Mouse (Mus musculus): ENCODE data around the gene Dennd1b. TPM values are rescaled to one million over a fixed set of nuclear protein-coding genes. Genes with fewer than 3 reads are reported as not detected.

Gene Dennd1b
- polyA plus RNA-seq, 1 experiment, result 25.8 TPM

GRCm38 (mm10) chr1:139067210-139067609 is 104.0 kb downstream of the Dennd1b start:
- Histone ChIP-seq H3K27me3 (ENCODE audit: control insufficient read depth, insufficient read depth, low read length, poor library complexity, severe bottlenecking) (no peaks in the 10 kb centered on the region), H3K9ac (ENCODE audit: low read depth, poor library complexity, severe bottlenecking) (no peak overlapping the region), H3K36me3 (ENCODE audit: control insufficient read depth, insufficient read depth, low read length, poor library complexity, severe bottlenecking) (no peaks in the 10 kb centered on the region; the same call in 1 of the 2 replicates), H3K9me3 (replicated peaks; ENCODE audit: control insufficient read depth, insufficient read depth, low read length, poor library complexity, severe bottlenecking) (no peaks in the 10 kb centered on the region), H3K27ac (ENCODE audit: insufficient read depth, low read length) (no peak overlapping the region), H3K4me3 (ENCODE audit: low read depth, low read length) (no peak overlapping the region), H3K4me1 (ENCODE audit: control insufficient read depth, insufficient read depth, low read length) (no peaks in the 10 kb centered on the region)
- TF ChIP-seq POLR2A (IDR thresholded peaks at IDR 0.05; ENCODE audit: insufficient read depth, low read length) (no peak), EP300 (IDR thresholded peaks at IDR 0.05; ENCODE audit: insufficient read depth, low read depth, low read length) (no peak), CTCF (IDR thresholded peaks at IDR 0.05; ENCODE audit: low read depth, low read length) (no peak)

- TF ChIP-seq CTCF (IDR thresholded peaks at IDR 0.05; ENCODE audit: low read depth, low read length), result no peak
- no peak for TF ChIP-seq POLR2A (IDR thresholded peaks at IDR 0.05; ENCODE audit: insufficient read depth, low read length)
- TF ChIP-seq EP300 (IDR thresholded peaks at IDR 0.05; ENCODE audit: insufficient read depth, low read depth, low read length), result no peak
- H3K9me3 ChIP-seq (replicated peaks; ENCODE audit: control insufficient read depth, insufficient read depth, low read length, poor library complexity, severe bottlenecking), result no peaks in the 10 kb centered on the region
- no peaks in the 10 kb centered on the region for H3K4me1 ChIP-seq (ENCODE audit: control insufficient read depth, insufficient read depth, low read length)
- H3K4me3 ChIP-seq (ENCODE audit: low read depth, low read length), result no peak overlapping the region
- H3K36me3 ChIP-seq (ENCODE audit: control insufficient read depth, insufficient read depth, low read length, poor library complexity, severe bottlenecking), result no peaks in the 10 kb centered on the region
- no peak overlapping the region for H3K9ac ChIP-seq (ENCODE audit: low read depth, poor library complexity, severe bottlenecking)
- H3K27ac ChIP-seq (ENCODE audit: insufficient read depth, low read length), result no peak overlapping the region
- H3K27me3 ChIP-seq (ENCODE audit: control insufficient read depth, insufficient read depth, low read length, poor library complexity, severe bottlenecking), result no peaks in the 10 kb centered on the region
Observed at GRCm38 (mm10) chr1:139071015-139071414, 107.8 kb downstream of the Dennd1b start.

GRCm38 (mm10) chr1:139075671-139076070 is 112.4 kb downstream of the Dennd1b start:
- TF ChIP-seq EP300 (IDR thresholded peaks at IDR 0.05; ENCODE audit: insufficient read depth, low read depth, low read length) (no peak), CTCF (IDR thresholded peaks at IDR 0.05; ENCODE audit: low read depth, low read length) (no peak), POLR2A (IDR thresholded peaks at IDR 0.05; ENCODE audit: insufficient read depth, low read length) (no peak)
- H3K27ac ChIP-seq (ENCODE audit: insufficient read depth, low read length), result no peak overlapping the region
- no peaks in the 10 kb centered on the region for H3K9me3 ChIP-seq (replicated peaks; ENCODE audit: control insufficient read depth, insufficient read depth, low read length, poor library complexity, severe bottlenecking)
- H3K36me3 ChIP-seq (ENCODE audit: control insufficient read depth, insufficient read depth, low read length, poor library complexity, severe bottlenecking), result no peaks in the 10 kb centered on the region
- no peak overlapping the region for H3K9ac ChIP-seq (ENCODE audit: low read depth, poor library complexity, severe bottlenecking)
- no peak overlapping the region for H3K4me3 ChIP-seq (ENCODE audit: low read depth, low read length)
- H3K4me1 ChIP-seq (ENCODE audit: control insufficient read depth, insufficient read depth, low read length), result no peaks in the 10 kb centered on the region
- H3K27me3 ChIP-seq (ENCODE audit: control insufficient read depth, insufficient read depth, low read length, poor library complexity, severe bottlenecking), result no peaks in the 10 kb centered on the region

GRCm38 (mm10) chr1:139077989-139078388 is 114.8 kb downstream of the Dennd1b start:
- Histone ChIP-seq H3K27ac (ENCODE audit: insufficient read depth, low read length) (no peak overlapping the region), H3K4me1 (ENCODE audit: control insufficient read depth, insufficient read depth, low read length) (no peaks in the 10 kb centered on the region), H3K27me3 (ENCODE audit: control insufficient read depth, insufficient read depth, low read length, poor library complexity, severe bottlenecking) (no peaks in the 10 kb centered on the region), H3K9me3 (replicated peaks; ENCODE audit: control insufficient read depth, insufficient read depth, low read length, poor library complexity, severe bottlenecking) (no peaks in the 10 kb centered on the region), H3K4me3 (ENCODE audit: low read depth, low read length) (no peak overlapping the region), H3K9ac (ENCODE audit: low read depth, poor library complexity, severe bottlenecking) (no peak overlapping the region), H3K36me3 (ENCODE audit: control insufficient read depth, insufficient read depth, low read length, poor library complexity, severe bottlenecking) (no peaks in the 10 kb centered on the region)
- no peak for TF ChIP-seq POLR2A (IDR thresholded peaks at IDR 0.05; ENCODE audit: insufficient read depth, low read length)
- TF ChIP-seq EP300 (IDR thresholded peaks at IDR 0.05; ENCODE audit: insufficient read depth, low read depth, low read length), result no peak
- TF ChIP-seq CTCF (IDR thresholded peaks at IDR 0.05; ENCODE audit: low read depth, low read length), result no peak

GRCm38 (mm10) chr1:139079000-139079399 is 115.8 kb downstream of the Dennd1b start:
- no peak for TF ChIP-seq CTCF (IDR thresholded peaks at IDR 0.05; ENCODE audit: low read depth, low read length)
- no peak for TF ChIP-seq POLR2A (IDR thresholded peaks at IDR 0.05; ENCODE audit: insufficient read depth, low read length)
- TF ChIP-seq EP300 (IDR thresholded peaks at IDR 0.05; ENCODE audit: insufficient read depth, low read depth, low read length), result no peak
- Histone ChIP-seq H3K4me1 (ENCODE audit: control insufficient read depth, insufficient read depth, low read length) (no peaks in the 10 kb centered on the region), H3K36me3 (ENCODE audit: control insufficient read depth, insufficient read depth, low read length, poor library complexity, severe bottlenecking) (no peaks in the 10 kb centered on the region)

GRCm38 (mm10) chr1:139079523-139079922 is 116.3 kb downstream of the Dennd1b start:
- Histone ChIP-seq H3K9ac (ENCODE audit: low read depth, poor library complexity, severe bottlenecking) (no peak overlapping the region), H3K4me3 (ENCODE audit: low read depth, low read length) (no peak overlapping the region), H3K27ac (ENCODE audit: insufficient read depth, low read length) (no peak overlapping the region), H3K4me1 (ENCODE audit: control insufficient read depth, insufficient read depth, low read length) (no peaks in the 10 kb centered on the region), H3K27me3 (ENCODE audit: control insufficient read depth, insufficient read depth, low read length, poor library complexity, severe bottlenecking) (no peaks in the 10 kb centered on the region), H3K36me3 (ENCODE audit: control insufficient read depth, insufficient read depth, low read length, poor library complexity, severe bottlenecking) (no peaks in the 10 kb centered on the region), H3K9me3 (replicated peaks; ENCODE audit: control insufficient read depth, insufficient read depth, low read length, poor library complexity, severe bottlenecking) (no peaks in the 10 kb centered on the region)
- no peak for TF ChIP-seq CTCF (IDR thresholded peaks at IDR 0.05; ENCODE audit: low read depth, low read length)
- no peak for TF ChIP-seq EP300 (IDR thresholded peaks at IDR 0.05; ENCODE audit: insufficient read depth, low read depth, low read length)

More at GRCm38 (mm10) chr1:139079000-139079399, 115.8 kb downstream of the Dennd1b start:
- H3K9me3 ChIP-seq (replicated peaks; ENCODE audit: control insufficient read depth, insufficient read depth, low read length, poor library complexity, severe bottlenecking), result no peaks in the 10 kb centered on the region
- no peak overlapping the region for H3K4me3 ChIP-seq (ENCODE audit: low read depth, low read length)
- no peak overlapping the region for H3K27ac ChIP-seq (ENCODE audit: insufficient read depth, low read length)
- H3K27me3 ChIP-seq (ENCODE audit: control insufficient read depth, insufficient read depth, low read length, poor library complexity, severe bottlenecking), result no peaks in the 10 kb centered on the region
- no peak overlapping the region for H3K9ac ChIP-seq (ENCODE audit: low read depth, poor library complexity, severe bottlenecking)
